Mouse (Mus musculus) bone marrow, adult 2 months (tissue): Measurements from ENCODE around the gene Nmi. TPM values are rescaled to one million over a fixed set of nuclear protein-coding genes. Genes with fewer than 3 reads are reported as not detected.
"Not testable (repeated sequence)": the region's sequence is repeated elsewhere in the genome, so short reads cannot be mapped to it uniquely, and the experiment has no call there.

Experiments
- H3K27ac ChIP-seq: fragments of 200-500 bp; 2 replicates; pipeline ENCODE4 v1.5.1; 2012; ENCODE audit warnings: low read depth, mild to moderate bottlenecking, control low read depth, inconsistent platforms, low read length; ENCODE audit not compliant: control insufficient read depth, poor library complexity, insufficient read depth
- H3K4me1 ChIP-seq: fragments of 200-500 bp; 2 replicates; pipeline ENCODE4 v1.6.1; 2011; ENCODE audit warnings: low read length; ENCODE audit not compliant: control insufficient read depth, insufficient read depth
- H3K4me3 ChIP-seq: fragments of 200-500 bp; replicated peaks from 2 replicates; pipeline ENCODE3; 2011; ENCODE audit warnings: mild to moderate bottlenecking, low read depth, low read length, control low read depth; ENCODE audit not compliant: control insufficient read depth
- CTCF ChIP-seq: fragments of 200-500 bp; IDR thresholded peaks from 2 replicates; pipeline ENCODE4 v1.5.1; 2011; ENCODE audit warnings: low read length, control low read depth; ENCODE audit not compliant: control insufficient read depth, insufficient read depth
- POLR2A ChIP-seq: fragments of 200-500 bp; IDR thresholded peaks from 2 replicates; pipeline ENCODE4 v1.6.1; 2011; ENCODE audit warnings: low read depth, mild to moderate bottlenecking, control low read depth, low read length, borderline replicate concordance; ENCODE audit not compliant: control insufficient read depth
- WGBS: fragments of 180-500 bp; shearing (Covaris S2); methylation state at CpG from one replicate; pipeline ENCODE4 v1.1.7; 2018; 5-methylcytosine and 5-hydroxymethylcytosine counted together
- polyA plus RNA-seq: library from polyadenylated mRNA; stranded (reverse); fragments of >200 nt; gene quantifications from 2 replicates; pipeline ENCODE4 v1.2.4, GENCODE M21; 2011; ENCODE audit warnings: low replicate concordance; ENCODE audit not compliant: missing spikeins, insufficient read depth, insufficient read length

The Nmi gene
- 12.8 and 32.0 TPM in 2 replicates for polyA plus RNA-seq

DNA sequence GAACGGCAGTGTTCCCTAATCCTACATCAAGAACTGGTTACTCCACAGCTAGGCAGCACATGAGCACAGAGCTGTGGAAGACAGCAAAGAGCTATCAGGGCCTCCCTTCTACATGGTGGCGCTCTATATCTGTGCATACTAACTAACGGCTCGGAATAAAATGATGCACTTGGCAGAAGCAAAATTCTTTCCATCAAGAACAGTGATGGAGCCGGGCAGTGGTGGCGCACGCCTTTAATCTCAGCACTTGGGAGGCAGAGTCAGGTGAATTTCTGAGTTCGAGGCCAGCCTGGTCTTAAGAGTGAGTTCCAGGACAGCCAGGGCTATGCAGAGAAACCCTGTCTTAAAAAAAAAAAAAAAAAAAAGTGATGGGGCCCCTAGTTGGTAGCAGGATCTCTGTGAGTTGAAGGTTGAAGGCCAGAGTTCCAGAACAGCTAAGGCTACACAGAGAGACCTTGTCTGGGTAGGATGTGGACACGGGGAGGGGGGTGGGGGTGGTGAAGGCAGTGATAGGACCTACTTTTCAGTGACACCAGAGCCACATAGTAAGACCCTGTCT lies at the start of gene Nmi:
Nmi (minus strand) TSS at position 85 of the 559 bp plus-strand sequence.
- Histone ChIP-seq H3K27ac (peak within 1 kb of the TSS; percentile 97), H3K4me3 (peak within 1 kb of the TSS; percentile 85), H3K4me1 (no peaks in the 10 kb centered on the region; the same call in 1 of the 2 replicates)
- 87% methylated on average over 9 of the region's 9 CpGs for WGBS
- TF ChIP-seq POLR2A (no peak), CTCF (no peak)

DNA sequence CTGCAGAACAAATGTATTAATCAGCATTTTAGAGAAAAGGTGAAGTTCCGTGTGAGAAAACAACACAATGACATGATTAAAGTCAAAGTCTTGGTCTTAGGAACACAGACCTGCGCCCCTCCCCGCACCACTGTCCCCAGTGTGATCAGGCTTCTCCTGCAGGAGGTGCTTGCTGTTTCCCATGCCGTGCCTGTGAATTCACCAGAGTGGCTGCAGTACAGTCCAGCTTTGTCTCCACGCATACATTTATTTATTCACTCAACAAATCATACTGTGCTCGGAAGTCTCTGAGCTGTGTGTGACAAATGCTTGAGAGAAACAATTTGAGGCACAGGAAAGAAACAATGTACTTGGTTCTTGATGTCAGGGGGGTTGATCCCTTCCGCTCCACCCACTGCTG lies 43.1 kb upstream of the Nmi start:
- H3K27ac ChIP-seq: no peak overlapping the region
- 56% methylated on average over 7 of the region's 7 CpGs for WGBS
- H3K4me1 ChIP-seq: no peaks in the 10 kb centered on the region
- no peak overlapping the region for H3K4me3 ChIP-seq
- no peak for TF ChIP-seq CTCF
- TF ChIP-seq POLR2A: no peak

DNA sequence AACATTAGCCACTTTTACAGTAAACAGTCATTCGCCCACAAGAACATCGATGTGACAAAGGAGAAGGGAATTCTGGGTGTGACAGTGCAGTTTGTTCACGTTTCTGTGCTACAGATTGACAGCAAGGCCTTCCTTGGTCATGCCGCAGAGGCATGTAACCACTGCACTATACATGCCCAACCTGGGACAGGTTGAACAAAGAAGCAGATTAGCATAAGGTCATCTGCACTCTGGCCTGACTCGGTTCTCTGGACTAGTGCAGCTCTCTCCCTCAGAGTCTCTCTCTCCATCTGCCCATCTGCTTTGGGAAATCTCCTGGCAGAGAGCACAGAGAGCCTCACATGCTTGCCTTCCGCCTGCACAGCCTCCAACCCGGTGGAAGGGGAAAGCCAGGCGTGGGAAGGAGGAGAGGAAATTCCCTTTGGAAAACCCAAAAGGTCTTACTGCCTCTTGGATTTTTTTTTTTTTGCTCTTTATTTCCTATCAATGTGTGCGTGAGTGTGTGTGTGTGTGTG lies 40.1 kb upstream of the Nmi start:
- TF ChIP-seq CTCF: no peak
- TF ChIP-seq POLR2A: no peak
- 74% methylated on average over 9 of the region's 9 CpGs for WGBS
- Histone ChIP-seq H3K27ac (no peak overlapping the region), H3K4me3 (no peak overlapping the region), H3K4me1 (no peaks in the 10 kb centered on the region)

DNA sequence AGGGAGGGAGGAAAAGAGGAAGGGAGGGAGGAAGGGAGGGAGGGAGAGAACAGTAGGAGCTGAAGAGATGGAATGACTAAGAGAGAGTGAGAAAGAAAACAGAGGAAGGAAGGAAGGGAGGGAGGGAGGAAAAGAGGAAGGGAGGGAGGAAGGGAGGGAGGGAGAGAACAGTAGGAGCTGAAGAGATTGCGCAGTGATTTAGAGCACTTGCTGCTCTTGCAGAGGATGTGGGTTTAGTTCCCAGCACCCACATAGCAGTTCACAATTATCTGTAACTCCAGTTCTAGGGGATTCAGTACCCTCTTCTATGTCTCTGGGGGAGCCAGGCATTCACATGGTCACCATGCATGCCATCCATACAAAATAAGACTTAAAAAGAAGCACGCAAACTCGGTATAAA lies 38.5 kb upstream of the Nmi start:
- not testable (repeated sequence) for H3K4me1 ChIP-seq, H3K4me3 ChIP-seq, H3K27ac ChIP-seq
- 78% methylated on average over 3 of the region's 3 CpGs for WGBS

DNA sequence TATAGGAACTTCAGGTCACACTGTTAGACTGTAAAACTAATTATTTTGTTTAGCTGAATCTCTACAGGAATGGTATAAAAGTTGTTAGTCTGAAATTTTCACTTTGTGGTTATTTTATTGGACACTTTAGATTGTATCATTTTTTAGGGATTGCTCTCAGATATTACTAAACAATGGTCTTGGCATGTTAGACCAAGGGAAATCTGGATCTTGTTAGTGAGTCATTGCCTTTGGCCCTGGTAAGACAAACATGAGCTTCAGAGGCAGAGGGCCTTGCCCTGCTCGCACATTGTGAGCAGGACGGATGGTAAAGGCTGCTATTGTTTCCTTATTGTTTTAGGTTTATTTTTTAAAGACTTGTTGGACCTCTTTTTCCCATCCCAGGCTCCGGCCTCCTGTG lies 33.1 kb upstream of the Nmi start:
- WGBS: 76% methylated on average over 3 of the region's 3 CpGs
- H3K27ac ChIP-seq: no peak overlapping the region
- TF ChIP-seq POLR2A (no peak), CTCF (no peak)
- no peak overlapping the region for H3K4me3 ChIP-seq
- no peaks in the 10 kb centered on the region for H3K4me1 ChIP-seq

DNA sequence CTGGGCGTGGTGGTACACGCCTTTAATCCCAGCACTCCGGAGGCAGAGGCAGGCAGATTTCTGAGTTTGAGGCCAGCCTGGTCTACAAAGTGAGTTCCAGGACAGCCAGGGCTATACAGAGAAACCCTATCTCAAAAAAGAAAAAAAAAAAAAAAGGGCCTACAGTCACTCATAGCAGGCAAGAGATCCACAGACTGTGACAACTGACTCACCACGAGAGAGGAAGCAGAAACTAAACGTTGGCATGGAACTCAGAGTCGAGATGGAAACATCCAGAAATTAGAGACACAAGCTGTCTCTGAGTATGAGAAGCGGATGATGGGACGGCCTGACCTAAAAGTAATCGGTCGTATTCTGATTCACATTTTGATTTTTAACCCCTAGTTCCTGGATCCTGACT lies 29.0 kb upstream of the Nmi start:
- 60% methylated on average over 10 of the region's 10 CpGs for WGBS
- H3K4me3 ChIP-seq, H3K4me1 ChIP-seq, H3K27ac ChIP-seq: not testable (repeated sequence)

DNA sequence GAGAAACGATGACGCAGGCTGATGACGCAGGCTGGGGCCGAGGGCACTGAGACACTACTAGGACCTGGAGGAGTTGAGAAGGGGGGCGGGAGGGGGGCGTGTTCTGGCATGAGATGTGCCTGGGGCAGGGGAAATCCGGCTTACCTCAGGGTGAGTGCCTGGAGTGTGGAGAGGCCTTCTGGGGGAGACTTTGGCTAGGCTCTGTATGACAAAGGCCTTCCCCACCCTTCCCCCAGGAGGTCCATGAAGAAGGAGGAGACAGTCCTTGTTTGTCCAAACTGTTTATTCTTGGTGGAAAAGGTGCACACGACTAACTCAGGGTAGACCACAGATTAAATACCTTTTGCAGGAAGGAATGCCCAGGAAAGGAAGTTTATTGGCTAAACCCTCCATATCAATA lies 28.2 kb upstream of the Nmi start:
- WGBS: 85% methylated on average over 8 of the region's 8 CpGs
- TF ChIP-seq CTCF: no peak
- TF ChIP-seq POLR2A: no peak
- Histone ChIP-seq H3K4me3 (no peak overlapping the region), H3K4me1 (no peaks in the 10 kb centered on the region), H3K27ac (no peak overlapping the region)

DNA sequence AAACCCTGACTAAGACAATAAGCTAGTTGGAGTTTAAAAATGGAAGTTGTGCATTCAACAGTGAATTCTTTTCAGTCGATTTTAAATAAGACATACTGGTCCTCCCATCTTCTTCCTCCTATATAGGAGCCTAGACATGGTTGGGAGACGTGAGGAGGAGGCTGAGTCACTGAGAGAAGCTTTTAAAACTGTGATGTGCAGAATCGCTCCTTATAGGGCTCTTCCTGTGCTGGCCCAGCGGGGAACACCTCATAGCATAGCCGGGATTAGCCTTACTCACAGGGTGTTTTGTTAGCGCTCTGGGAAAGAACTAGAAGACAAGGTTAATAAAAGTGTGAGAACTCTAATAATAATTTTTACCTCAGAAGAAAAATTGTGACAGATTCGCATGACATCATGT lies 26.7 kb upstream of the Nmi start:
- no peak for TF ChIP-seq POLR2A
- no peak for TF ChIP-seq CTCF
- 73% methylated on average over 7 of the region's 7 CpGs for WGBS
- Histone ChIP-seq H3K4me3 (no peak overlapping the region), H3K27ac (no peak overlapping the region), H3K4me1 (no peaks in the 10 kb centered on the region)

DNA sequence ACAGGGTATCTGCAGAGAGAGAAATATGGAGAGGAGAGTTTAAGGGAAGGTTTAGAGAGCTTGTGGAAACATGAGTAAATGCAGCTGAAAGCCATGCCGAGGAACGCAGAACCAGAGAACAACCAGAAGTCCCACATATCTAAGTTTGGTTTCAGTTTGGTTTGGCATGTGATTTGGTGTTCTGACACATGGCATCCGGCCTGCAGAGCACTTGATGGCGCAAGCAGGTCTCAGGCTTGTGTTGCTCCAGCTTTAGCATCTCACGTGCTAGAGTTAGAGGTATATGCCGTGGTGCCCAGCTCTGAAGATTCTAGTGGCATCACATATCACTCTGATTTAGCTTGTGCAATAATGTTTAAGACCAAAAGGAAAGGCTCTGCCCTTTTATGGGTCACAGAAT lies 18.2 kb upstream of the Nmi start:
- no peak for TF ChIP-seq CTCF
- TF ChIP-seq POLR2A: no peak
- H3K4me3 ChIP-seq: no peak overlapping the region
- WGBS: 38% methylated on average over 6 of the region's 6 CpGs
- no peak overlapping the region for H3K27ac ChIP-seq
- no peaks in the 10 kb centered on the region for H3K4me1 ChIP-seq
